Mouse (Mus musculus) heart, postnatal 4 days (tissue): Measurements from ENCODE around the gene Mat2b. TPM values are rescaled to one million over a fixed set of nuclear protein-coding genes. Genes with fewer than 3 reads are reported as not detected.

Experiments
- DNase-seq: peaks from one replicate; pipeline ENCODE4 v3.0.0; 2021
- total RNA-seq, 2 experiments: library from RNA; stranded (reverse); gene quantifications; 2 replicates each; pipeline ENCODE4 v1.2.3; 2021

Mat2b gene
- total RNA-seq, 2 experiments from 2014 or later = 89.0 TPM

DNA sequence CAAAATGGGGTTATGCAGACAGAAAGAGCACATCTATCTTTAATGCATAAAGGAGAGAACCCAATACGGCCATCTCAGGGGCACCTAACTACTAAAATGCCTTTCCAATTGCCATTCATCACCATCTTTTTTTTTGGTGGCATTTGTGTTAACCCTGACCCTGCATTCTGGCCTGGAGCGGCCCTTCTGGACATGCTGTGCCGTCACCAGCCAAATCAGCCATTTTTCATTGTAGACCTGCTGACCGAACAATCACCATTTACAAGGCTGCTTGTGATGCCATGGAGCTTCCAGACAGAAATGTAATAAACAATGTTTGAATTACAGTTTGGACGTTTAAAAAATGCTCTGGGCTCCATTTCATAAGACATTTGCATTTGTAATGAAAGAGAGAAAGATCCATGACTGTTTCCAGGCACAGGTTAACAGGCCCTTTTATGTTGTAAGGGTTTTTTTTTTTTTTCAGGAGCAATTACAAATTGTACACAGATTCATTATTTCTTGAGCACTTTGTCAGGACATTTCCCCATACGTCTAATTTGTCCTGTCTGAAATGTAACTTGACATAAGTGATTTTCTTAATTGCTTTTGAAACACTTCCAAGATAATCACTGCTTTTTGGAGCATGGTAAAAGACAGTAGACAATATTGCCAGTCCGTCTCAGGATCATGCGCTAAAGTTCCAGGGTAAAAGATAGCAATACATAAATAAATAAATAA lies 45.1 kb downstream of the Mat2b start:
- no peak for DNase-seq

DNA sequence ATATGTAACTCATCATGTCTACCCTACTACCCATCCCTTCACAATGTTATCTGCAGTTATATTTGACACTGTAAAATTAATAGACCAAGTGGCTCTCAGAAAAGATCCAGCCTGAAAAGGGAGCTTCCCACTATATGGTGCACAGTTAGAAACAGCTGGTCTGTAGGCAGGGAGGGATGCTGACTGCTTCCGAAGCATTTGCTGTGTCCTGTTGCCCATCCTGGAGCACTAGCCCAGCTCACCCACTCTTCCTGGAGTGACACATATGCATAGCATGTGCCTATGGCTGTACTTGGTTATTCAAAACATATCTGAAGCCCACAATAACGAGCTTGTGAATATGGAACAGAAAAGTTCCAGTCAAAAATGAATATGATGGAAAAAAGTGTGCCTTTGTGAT lies 47.8 kb downstream of the Mat2b start:
- DNase-seq = no peak

Other genes with a start within 250 kb of the Mat2b start
- 10 to 100 TPM; 36.3 to 43.2 TPM for gene Hmmr, start 38.2 kb upstream of the Mat2b start, total RNA-seq
- gene Nudcd2, start 38.5 kb upstream of the Mat2b start, total RNA-seq = 10 to 100 TPM; 30.6 to 31.7 TPM
- 100 to 1,000 TPM; 161 to 182 TPM for gene Ccng1, start 60.1 kb upstream of the Mat2b start, total RNA-seq